Mouse (Mus musculus) stomach, embryonic 15.5 days (tissue): ENCODE results near the gene Hsh2d. TPM values are rescaled to one million over a fixed set of nuclear protein-coding genes. Genes with fewer than 3 reads are reported as not detected.

ENCODE experiments used
- ATAC-seq: fragments of 200-750 bp; cut with Nextera tagmentation; 2 replicates; pipeline ENCODE4 v1.8.0; 2017; ENCODE audit warnings: low read depth, moderate number of reproducible peaks, moderate TSS enrichment; ENCODE audit not compliant: insufficient read depth, low FRiP score
- H3K27ac ChIP-seq: fragments of 300-500 bp; sonication (generic); 2 replicates; pipeline ENCODE4 v1.5.1; 2015; ENCODE audit warnings: mild to moderate bottlenecking, inconsistent platforms
- H3K27me3 ChIP-seq: fragments of 300-500 bp; sonication (generic); replicated peaks from 2 replicates; pipeline ENCODE4 v1.6.1; 2015; ENCODE audit warnings: inconsistent platforms
- H3K36me3 ChIP-seq: fragments of 300-500 bp; sonication (generic); 2 replicates; pipeline ENCODE4 v1.6.1; 2015; ENCODE audit warnings: inconsistent platforms
- H3K4me1 ChIP-seq: fragments of 300-500 bp; sonication (generic); 2 replicates; pipeline ENCODE4 v1.6.1; 2015; ENCODE audit warnings: inconsistent platforms
- H3K4me2 ChIP-seq: fragments of 300-500 bp; sonication (generic); 2 replicates; pipeline ENCODE4 v1.6.1; 2015; ENCODE audit warnings: mild to moderate bottlenecking, inconsistent platforms
- H3K4me3 ChIP-seq: fragments of 300-500 bp; sonication (generic); replicated peaks from 2 replicates; pipeline ENCODE4 v1.5.1; 2015; ENCODE audit warnings: inconsistent platforms
- H3K9ac ChIP-seq: fragments of 300-500 bp; sonication (generic); 2 replicates; pipeline ENCODE4 v1.6.1; 2015; ENCODE audit warnings: inconsistent platforms
- H3K9me3 ChIP-seq: fragments of 300-500 bp; sonication (generic); 2 replicates; pipeline ENCODE4 v1.6.1; 2016; ENCODE audit warnings: inconsistent platforms
- WGBS: fragments of 180-500 bp; shearing (Covaris S2); methylation state at CpG from one replicate; pipeline ENCODE4 v1.1.7; 2015; 5-methylcytosine and 5-hydroxymethylcytosine counted together
- polyA plus RNA-seq: library from polyadenylated mRNA; unstranded; fragments of >200 nt; fragmentation: Nextera tagmentation; extraction: Ambion mirVana; gene quantifications from 2 replicates; pipeline ENCODE4 v1.2.1, GENCODE M21; 2015

Gene Hsh2d
- polyA plus RNA-seq, 1 experiment from 2014 or later = 1.2 TPM

GRCm38 (mm10) chr8:72197997-72198396 is 8.6 kb downstream of the Hsh2d start:
- Histone ChIP-seq H3K4me1 (no peaks in the 10 kb centered on the region), H3K27me3 (no peaks in the 10 kb centered on the region), H3K9ac (no peak overlapping the region), H3K4me3 (no peak overlapping the region), H3K4me2 (no peak overlapping the region), H3K9me3 (0 out of 2 replicates have a peak, but pooled peaks cover 4% of the 10 kb centered on the region), H3K27ac (no peak overlapping the region), H3K36me3 (no peaks in the 10 kb centered on the region)
- WGBS = 64% methylated on average over 8 of the region's 8 CpGs
- no peak for ATAC-seq

- Histone ChIP-seq H3K4me3 (no peak overlapping the region), H3K9me3 (no peaks in the 10 kb centered on the region), H3K36me3 (no peaks in the 10 kb centered on the region), H3K27ac (no peak overlapping the region), H3K4me1 (no peaks in the 10 kb centered on the region), H3K9ac (no peak overlapping the region), H3K4me2 (no peak overlapping the region), H3K27me3 (no peaks in the 10 kb centered on the region)
- WGBS = 68% methylated on average over 1 of the region's 1 CpGs
- ATAC-seq = no peak
Measured at GRCm38 (mm10) chr8:72208582-72208981, 19.1 kb downstream of the Hsh2d start.

GRCm38 (mm10) chr8:72210222-72210621 is 20.8 kb downstream of the Hsh2d start:
- no peak overlapping the region for H3K27ac ChIP-seq
- no peak for ATAC-seq

GRCm38 (mm10) chr8:72210710-72211109 is 21.3 kb downstream of the Hsh2d start:
- ATAC-seq = no peak
- H3K9me3 ChIP-seq = no peaks in the 10 kb centered on the region
- no peak overlapping the region for H3K27ac ChIP-seq
- no peak overlapping the region for H3K9ac ChIP-seq
- H3K36me3 ChIP-seq = no peaks in the 10 kb centered on the region
- no peaks in the 10 kb centered on the region for H3K4me1 ChIP-seq
- H3K4me2 ChIP-seq = no peak overlapping the region
- no peak overlapping the region for H3K4me3 ChIP-seq
- WGBS = 54% methylated on average over 2 of the region's 2 CpGs
- H3K27me3 ChIP-seq = no peaks in the 10 kb centered on the region

More at GRCm38 (mm10) chr8:72210222-72210621, 20.8 kb downstream of the Hsh2d start:
- H3K36me3 ChIP-seq = no peaks in the 10 kb centered on the region
- H3K9ac ChIP-seq = no peak overlapping the region
- H3K4me1 ChIP-seq = no peaks in the 10 kb centered on the region
- no peak overlapping the region for H3K4me3 ChIP-seq
- no peak overlapping the region for H3K4me2 ChIP-seq
- WGBS = 66% methylated on average over 4 of the region's 4 CpGs
- H3K27me3 ChIP-seq = no peaks in the 10 kb centered on the region
- no peaks in the 10 kb centered on the region for H3K9me3 ChIP-seq

GRCm38 (mm10) chr8:72211846-72212245 is 22.4 kb downstream of the Hsh2d start:
- Histone ChIP-seq H3K27me3 (no peaks in the 10 kb centered on the region), H3K36me3 (no peaks in the 10 kb centered on the region), H3K4me1 (no peaks in the 10 kb centered on the region), H3K9ac (no peak overlapping the region), H3K9me3 (no peaks in the 10 kb centered on the region), H3K4me3 (no peak overlapping the region), H3K27ac (no peak overlapping the region), H3K4me2 (no peak overlapping the region)
- no peak for ATAC-seq
- 85% methylated on average over 1 of the region's 1 CpGs for WGBS

- H3K4me3 ChIP-seq = no peak within 1 kb of the TSS
Measured at GRCm38 (mm10) chr8:72212751-72213150, 23.3 kb downstream of the Hsh2d start, which contains the start of gene Cib3. TSS of gene Cib3 (minus strand) at chr8:72212837.

GRCm38 (mm10) chr8:72213536-72213935 is 24.1 kb downstream of the Hsh2d start, which contains the start of gene Gm11034:
TSS of gene Gm11034 (minus strand) at chr8:72213636.
- Histone ChIP-seq H3K4me2 (no peak within 1 kb of the TSS), H3K27ac (no peak within 1 kb of the TSS), H3K4me1 (no peaks in the 10 kb centered on the region), H3K4me3 (no peak within 1 kb of the TSS), H3K27me3 (no peaks in the 10 kb centered on the region), H3K9me3 (no peaks in the 10 kb centered on the region), H3K9ac (no peak within 1 kb of the TSS), H3K36me3 (no peaks in the 10 kb centered on the region)
- 70% methylated on average over 4 of the region's 4 CpGs for WGBS
- no peak for ATAC-seq

More at GRCm38 (mm10) chr8:72212751-72213150, 23.3 kb downstream of the Hsh2d start, which contains the start of gene Cib3:
- Histone ChIP-seq H3K4me1 (no peaks in the 10 kb centered on the region), H3K27ac (no peak within 1 kb of the TSS), H3K27me3 (no peaks in the 10 kb centered on the region), H3K9ac (no peak within 1 kb of the TSS), H3K36me3 (no peaks in the 10 kb centered on the region), H3K4me2 (no peak within 1 kb of the TSS), H3K9me3 (no peaks in the 10 kb centered on the region)
- 50% methylated on average over 4 of the region's 4 CpGs for WGBS
- ATAC-seq = no peak

- no peak for ATAC-seq
- Histone ChIP-seq H3K4me3 (no peak overlapping the region), H3K27me3 (no peaks in the 10 kb centered on the region), H3K9ac (no peak overlapping the region), H3K27ac (no peak overlapping the region), H3K4me2 (no peak overlapping the region), H3K4me1 (no peaks in the 10 kb centered on the region), H3K36me3 (no peaks in the 10 kb centered on the region), H3K9me3 (no peaks in the 10 kb centered on the region)
- WGBS = 38% methylated on average over 2 of the region's 2 CpGs
Measured at GRCm38 (mm10) chr8:72215060-72215459, 25.6 kb downstream of the Hsh2d start.

- Histone ChIP-seq H3K4me2 (no peak overlapping the region), H3K36me3 (no peaks in the 10 kb centered on the region), H3K9ac (no peak overlapping the region), H3K9me3 (no peaks in the 10 kb centered on the region), H3K27ac (no peak overlapping the region), H3K27me3 (no peaks in the 10 kb centered on the region), H3K4me3 (no peak overlapping the region), H3K4me1 (no peaks in the 10 kb centered on the region)
- 30% methylated on average over 1 of the region's 1 CpGs for WGBS
- no peak for ATAC-seq
Measured at GRCm38 (mm10) chr8:72215871-72216270, 26.4 kb downstream of the Hsh2d start.

GRCm38 (mm10) chr8:72218781-72219540 is 29.5 kb downstream of the Hsh2d start:
- no peak overlapping the region for H3K9ac ChIP-seq
- no peaks in the 10 kb centered on the region for H3K9me3 ChIP-seq
- H3K4me2 ChIP-seq = peak overlapping the region; percentile 64
- ATAC-seq = no peak
- 77% methylated on average over 10 of the region's 10 CpGs for WGBS
- H3K4me1 ChIP-seq = no peaks in the 10 kb centered on the region
- H3K4me3 ChIP-seq = peak overlapping the region; percentile 81
- H3K27ac ChIP-seq = 0 out of 2 replicates have a peak overlapping the region, but pooled peaks have one; percentile 35
- H3K27me3 ChIP-seq = no peaks in the 10 kb centered on the region
- H3K36me3 ChIP-seq = peaks cover 17% of the 10 kb centered on the region

- Histone ChIP-seq H3K4me1 (no peaks in the 10 kb centered on the region), H3K4me3 (peak within 1 kb of the TSS; percentile 81), H3K9ac (peak within 1 kb of the TSS; percentile 65), H3K4me2 (peak within 1 kb of the TSS; percentile 64), H3K27ac (peak within 1 kb of the TSS; percentile 78), H3K36me3 (peaks cover 17% of the 10 kb centered on the region), H3K9me3 (no peaks in the 10 kb centered on the region), H3K27me3 (no peaks in the 10 kb centered on the region)
- ATAC-seq = peak; percentile 98
- 19% methylated on average over 39 of the region's 39 CpGs for WGBS
Measured at GRCm38 (mm10) chr8:72219541-72220363, 30.3 kb downstream of the Hsh2d start, which contains the start of gene Fam32a. TSS of gene Fam32a (plus strand) at chr8:72219730.

GRCm38 (mm10) chr8:72220758-72221157 is 31.3 kb downstream of the Hsh2d start:
- Histone ChIP-seq H3K27ac (no peak overlapping the region), H3K4me1 (no peaks in the 10 kb centered on the region), H3K9ac (no peak overlapping the region), H3K36me3 (peaks cover 17% of the 10 kb centered on the region), H3K9me3 (no peaks in the 10 kb centered on the region), H3K4me3 (peak overlapping the region; percentile 81), H3K4me2 (peak overlapping the region; percentile 64), H3K27me3 (no peaks in the 10 kb centered on the region)
- no peak for ATAC-seq
- 82% methylated on average over 4 of the region's 4 CpGs for WGBS
